Mouse (Mus musculus) kidney, embryonic 16.5 days (tissue): ENCODE data around the gene Man1b1. TPM values are rescaled to one million over a fixed set of nuclear protein-coding genes. Genes with fewer than 3 reads are reported as not detected.

Experiments used
- ATAC-seq: fragments of 200-750 bp; cut with Nextera tagmentation; 2 replicates; pipeline ENCODE4 v1.8.0; 2017; ENCODE audit warnings: moderate TSS enrichment; ENCODE audit not compliant: low FRiP score, low TSS enrichment
- H3K27ac ChIP-seq: fragments of 300-500 bp; sonication (generic); 2 replicates; pipeline ENCODE4 v1.5.1; 2014; ENCODE audit warnings: low read length
- H3K27me3 ChIP-seq: fragments of 300-500 bp; sonication (generic); 2 replicates; pipeline ENCODE4 v1.6.1; 2014; ENCODE audit warnings: low read length, control low read depth, mixed read lengths; ENCODE audit not compliant: insufficient read depth
- H3K36me3 ChIP-seq: fragments of 300-500 bp; sonication (generic); 2 replicates; pipeline ENCODE4 v1.6.1; 2014; ENCODE audit warnings: low read length, control low read depth, mixed read lengths; ENCODE audit not compliant: insufficient read depth
- H3K4me1 ChIP-seq: fragments of 300-500 bp; sonication (generic); 2 replicates; pipeline ENCODE4 v1.6.1; 2014; ENCODE audit warnings: low read length, control low read depth, mixed read lengths; ENCODE audit not compliant: insufficient read depth
- H3K4me2 ChIP-seq: fragments of 300-500 bp; sonication (generic); replicated peaks from 2 replicates; pipeline ENCODE4 v1.6.1; 2014; ENCODE audit warnings: low read depth, low read length
- H3K4me3 ChIP-seq: fragments of 300-500 bp; sonication (generic); 2 replicates; pipeline ENCODE4 v1.5.1; 2014; ENCODE audit warnings: mild to moderate bottlenecking, low read length
- H3K9ac ChIP-seq: fragments of 300-500 bp; sonication (generic); replicated peaks from 2 replicates; pipeline ENCODE4 v1.6.1; 2014; ENCODE audit warnings: low read length
- H3K9me3 ChIP-seq: fragments of 300-500 bp; sonication (generic); 2 replicates; pipeline ENCODE4 v1.6.1; 2016; ENCODE audit warnings: low read length, control low read depth
- WGBS: fragments of 180-500 bp; shearing (Covaris S2); extraction: QIAGEN DNeasy Blood & Tissue Kit; methylation state at CpG from one replicate; pipeline ENCODE4 v1.1.7; 2014; 5-methylcytosine and 5-hydroxymethylcytosine counted together
- polyA plus RNA-seq: library from polyadenylated mRNA; unstranded; fragments of >200 nt; fragmentation: Nextera tagmentation; extraction: Ambion mirVana; gene quantifications from 2 replicates; pipeline ENCODE4 v1.2.1, GENCODE M21; 2015

Gene Man1b1
- polyA plus RNA-seq, 1 experiment from 2014 or later: 53.7 TPM

DNA sequence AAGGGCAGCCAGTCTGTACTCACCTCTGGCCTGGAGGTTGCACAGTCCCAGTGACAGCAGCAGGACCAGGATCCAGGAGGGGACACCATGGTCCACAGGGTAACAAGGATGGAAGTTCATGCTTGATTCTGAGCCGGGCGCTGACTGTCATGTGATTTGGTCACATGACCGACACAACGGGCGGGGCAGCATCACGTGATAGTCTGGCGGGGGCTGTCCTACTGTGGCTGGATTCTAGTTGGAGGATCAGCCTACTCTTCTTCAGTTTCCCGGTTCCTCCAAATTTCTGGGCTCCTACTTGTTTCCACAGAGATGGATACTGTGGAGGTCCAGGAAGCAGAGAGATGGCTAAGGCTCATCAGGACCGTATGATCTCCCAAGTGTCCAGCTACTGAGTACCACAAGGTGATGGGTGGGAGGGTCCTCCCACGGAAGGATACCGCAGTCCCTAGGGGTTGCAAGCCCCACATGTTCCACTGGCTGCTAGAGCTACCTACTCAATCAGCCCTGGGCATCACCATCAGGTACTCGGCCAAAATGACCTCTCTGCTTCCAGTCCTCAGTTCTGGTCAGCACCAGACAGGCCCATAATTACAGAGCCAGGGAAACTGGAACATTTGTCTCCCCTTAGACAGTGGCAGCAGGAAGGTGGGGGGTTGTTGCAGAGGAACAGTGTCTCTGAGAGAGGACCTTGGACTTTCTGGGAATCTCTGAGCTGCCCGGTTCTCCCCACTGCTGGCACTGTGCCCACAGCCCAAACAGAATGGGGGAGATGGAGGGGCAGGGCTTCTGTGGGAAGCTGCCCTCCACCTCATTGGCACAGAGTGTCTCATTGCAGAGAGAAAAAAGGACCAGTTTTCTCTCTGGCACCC lies 24.3 kb downstream of the Man1b1 start, which contains the start of gene Dpp7:
TSS of gene Dpp7 (minus strand) at position 152 of the 872 bp plus-strand sequence.
- Histone ChIP-seq H3K4me2 (peak within 1 kb of the TSS; percentile 88), H3K9ac (peak within 1 kb of the TSS; percentile 71), H3K27ac (0 out of 2 replicates have a peak within 1 kb of the TSS, but pooled peaks have one; percentile 12), H3K36me3 (peaks cover 11% of the 10 kb centered on the region), H3K9me3 (no peaks in the 10 kb centered on the region), H3K4me1 (peaks cover 16% of the 10 kb centered on the region), H3K27me3 (no peaks in the 10 kb centered on the region), H3K4me3 (peak within 1 kb of the TSS; percentile 62)
- 3% methylated on average over 13 of the region's 13 CpGs for WGBS
- peak; percentile 83 for ATAC-seq

DNA sequence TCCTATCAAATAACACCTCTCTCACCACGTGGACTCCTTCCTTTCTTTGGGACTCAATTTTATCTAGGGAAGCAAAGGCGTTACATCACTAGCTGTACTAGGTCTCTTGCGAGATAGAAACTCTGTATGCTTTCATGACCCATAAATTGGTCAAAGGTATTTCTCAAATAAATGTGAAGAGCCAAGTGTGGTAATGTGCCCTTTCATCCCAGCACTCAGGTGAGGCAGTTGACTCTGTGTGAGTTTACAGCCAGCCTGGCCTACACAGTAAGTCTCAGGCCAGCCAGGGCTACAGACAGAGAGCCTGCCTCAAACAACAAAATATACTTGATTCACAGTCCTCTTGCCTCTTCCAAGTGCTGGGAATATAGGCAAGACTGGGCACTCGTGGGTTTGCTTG lies 27.7 kb downstream of the Man1b1 start:
- Histone ChIP-seq H3K27ac (no peak overlapping the region), H3K4me1 (peaks cover 34% of the 10 kb centered on the region), H3K9me3 (no peaks in the 10 kb centered on the region), H3K4me3 (no peak overlapping the region), H3K4me2 (no peak overlapping the region), H3K36me3 (no peaks in the 10 kb centered on the region), H3K27me3 (no peaks in the 10 kb centered on the region), H3K9ac (no peak overlapping the region)
- 74% methylated on average over 4 of the region's 4 CpGs for WGBS
- no peak for ATAC-seq

DNA sequence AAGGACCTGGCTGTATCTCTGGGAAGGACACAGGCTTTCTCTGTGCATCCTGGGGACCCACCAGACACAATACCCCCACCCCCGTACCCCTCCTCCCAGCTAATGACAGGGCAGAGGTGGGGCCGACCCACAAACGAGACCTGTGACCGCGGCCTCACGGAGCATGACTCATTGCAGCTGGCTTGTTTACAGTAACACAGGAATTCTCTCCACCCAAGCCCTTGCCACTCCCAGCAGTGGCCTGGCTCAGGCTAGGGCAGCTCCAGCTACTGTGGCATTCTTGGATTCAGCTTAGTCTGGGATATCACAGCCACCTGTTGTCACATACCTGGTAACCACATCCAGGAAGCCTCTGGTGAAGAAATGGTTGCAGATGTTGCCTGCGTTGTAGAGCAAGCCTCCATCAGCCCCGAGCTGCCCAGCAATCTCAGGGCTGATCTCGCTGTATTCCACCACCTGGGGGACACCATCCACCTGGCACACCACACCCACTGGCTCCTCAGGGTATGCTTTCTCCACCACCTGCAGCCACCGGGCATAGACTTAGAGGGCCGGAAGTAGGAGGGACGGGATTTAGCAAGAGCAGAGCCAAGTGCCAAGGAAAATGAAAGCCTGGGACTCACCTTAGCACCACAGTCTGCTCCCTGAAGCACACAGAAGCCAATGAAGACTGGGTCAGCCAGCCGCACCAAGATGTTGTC lies 31.5 kb downstream of the Man1b1 start:
- Histone ChIP-seq H3K27me3 (no peaks in the 10 kb centered on the region), H3K4me2 (no peak overlapping the region), H3K9me3 (no peaks in the 10 kb centered on the region), H3K4me3 (no peak overlapping the region), H3K36me3 (no peaks in the 10 kb centered on the region), H3K4me1 (peaks cover 18% of the 10 kb centered on the region), H3K27ac (no peak overlapping the region), H3K9ac (no peak overlapping the region)
- no peak; the same call in 1 of the 2 replicates for ATAC-seq
- 45% methylated on average over 13 of the region's 13 CpGs for WGBS

DNA sequence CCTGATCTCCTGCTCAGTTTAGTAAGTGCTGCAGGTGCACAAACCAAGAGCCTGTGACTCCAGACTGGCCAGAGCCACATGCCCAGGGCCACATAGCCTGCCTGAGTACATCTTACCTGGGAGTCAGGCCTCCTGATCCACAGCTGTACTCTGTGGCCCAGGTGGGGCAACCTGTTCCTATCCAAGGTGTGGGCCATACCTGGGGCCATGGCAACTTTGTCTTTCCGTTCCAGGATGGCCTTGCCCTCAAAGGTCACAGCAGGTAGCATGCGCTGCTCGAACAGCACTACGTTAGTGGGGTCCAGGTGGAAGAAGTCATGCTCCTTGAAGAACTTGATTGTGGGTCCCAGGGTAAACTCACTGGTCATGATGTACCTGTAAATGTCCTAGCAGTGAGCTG lies 32.2 kb downstream of the Man1b1 start:
- H3K27me3 ChIP-seq: no peaks in the 10 kb centered on the region
- H3K36me3 ChIP-seq: no peaks in the 10 kb centered on the region
- peak overlapping the region; percentile 98 for H3K4me2 ChIP-seq
- H3K9ac ChIP-seq: no peak overlapping the region
- H3K4me1 ChIP-seq: peaks cover 18% of the 10 kb centered on the region
- H3K27ac ChIP-seq: no peak overlapping the region
- peak overlapping the region; percentile 75; the same call in 1 of the 2 replicates for H3K4me3 ChIP-seq
- 91% methylated on average over 4 of the region's 4 CpGs for WGBS
- no peaks in the 10 kb centered on the region for H3K9me3 ChIP-seq
- ATAC-seq: no peak

DNA sequence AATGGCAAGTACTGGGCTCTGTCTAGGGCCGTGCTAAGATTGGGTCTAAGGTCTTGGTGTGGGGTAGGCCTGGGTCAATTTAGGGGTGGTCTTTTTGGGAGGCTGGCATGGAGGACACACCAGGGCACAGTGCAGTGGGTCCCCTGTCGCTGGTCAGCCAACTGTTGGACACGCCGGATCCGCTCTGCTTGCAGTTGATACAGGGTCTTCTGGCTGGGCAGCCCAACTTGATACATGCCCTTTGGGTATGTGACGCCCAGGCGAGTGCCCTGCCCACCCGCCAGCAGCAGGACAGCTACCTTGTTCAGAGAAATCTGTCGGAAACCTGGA lies 32.6 kb downstream of the Man1b1 start:
- no peak overlapping the region for H3K27ac ChIP-seq
- no peaks in the 10 kb centered on the region for H3K27me3 ChIP-seq
- H3K9me3 ChIP-seq: no peaks in the 10 kb centered on the region
- H3K4me1 ChIP-seq: peaks cover 18% of the 10 kb centered on the region
- no peaks in the 10 kb centered on the region for H3K36me3 ChIP-seq
- H3K9ac ChIP-seq: peak overlapping the region; percentile 83
- peak overlapping the region; percentile 75 for H3K4me3 ChIP-seq
- H3K4me2 ChIP-seq: peak overlapping the region; percentile 98
- WGBS: 31% methylated on average over 9 of the region's 9 CpGs
- ATAC-seq: 0 out of 2 replicates have a peak, but pooled peaks have one; percentile 35

DNA sequence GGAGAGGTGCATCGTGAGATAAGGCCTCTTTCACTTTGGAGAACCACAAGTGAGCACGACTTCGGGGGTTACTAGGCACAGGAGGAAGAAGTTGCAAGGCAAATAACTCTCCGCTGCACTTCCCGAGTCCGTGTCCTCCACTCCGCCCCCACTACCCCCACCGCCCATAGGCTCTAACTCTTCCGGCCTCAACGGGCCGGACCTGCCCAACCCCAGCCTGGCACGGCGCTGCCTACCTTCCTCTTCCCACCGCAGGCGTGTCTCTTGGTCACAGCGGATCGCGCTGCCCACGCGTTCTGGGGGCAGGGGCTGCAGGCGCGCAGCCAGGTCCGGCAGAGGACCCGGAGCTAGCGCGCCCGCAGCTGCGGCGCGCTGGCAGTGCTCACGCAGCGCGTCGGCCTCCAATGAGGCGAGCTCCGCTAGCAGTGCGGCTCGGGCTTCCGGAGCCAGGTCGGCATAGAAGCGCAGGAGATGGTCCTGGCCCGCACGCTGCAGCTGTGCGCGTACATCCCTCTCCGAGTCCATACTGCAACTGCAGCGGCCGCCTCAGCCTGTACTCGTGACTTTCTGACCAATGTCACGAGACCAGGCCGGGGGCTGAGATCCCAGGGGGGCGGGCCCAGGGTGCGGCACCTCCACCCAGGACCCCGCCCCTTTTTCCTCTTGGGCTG lies 33.1 kb downstream of the Man1b1 start, which contains the start of gene Uap1l1:
TSS of gene Uap1l1 (minus strand) at position 592 of the 671 bp plus-strand sequence.
- H3K9me3 ChIP-seq: no peaks in the 10 kb centered on the region
- WGBS: under 1% methylated on average over 51 of the region's 54 CpGs
- peak; percentile 89 for ATAC-seq
- H3K4me3 ChIP-seq: peak within 1 kb of the TSS; percentile 75
- H3K36me3 ChIP-seq: no peaks in the 10 kb centered on the region
- H3K27ac ChIP-seq: peak within 1 kb of the TSS; percentile 36; the same call in 1 of the 2 replicates
- no peaks in the 10 kb centered on the region for H3K27me3 ChIP-seq
- peaks cover 18% of the 10 kb centered on the region for H3K4me1 ChIP-seq
- H3K9ac ChIP-seq: peak within 1 kb of the TSS; percentile 83
- peak within 1 kb of the TSS; percentile 98 for H3K4me2 ChIP-seq

DNA sequence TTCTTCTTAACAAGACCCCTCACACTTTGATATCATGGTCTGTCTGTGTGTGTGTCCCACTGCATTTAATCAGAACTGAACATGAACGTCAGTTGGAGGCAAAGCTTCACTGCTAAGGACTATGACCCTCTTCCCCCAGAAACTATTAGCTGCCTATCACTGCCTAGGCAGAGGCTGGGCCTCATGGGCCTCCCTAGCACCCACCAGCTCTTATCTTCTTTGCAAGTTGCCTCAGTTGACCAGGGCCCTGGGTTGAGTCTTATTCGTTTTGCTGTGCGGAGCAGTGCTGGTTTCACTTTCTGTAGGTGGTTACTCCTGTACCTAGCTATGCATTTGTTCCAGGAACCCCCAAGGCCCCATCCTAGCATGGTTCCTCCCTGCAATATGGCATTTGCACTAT lies 37.9 kb downstream of the Man1b1 start:
- H3K4me3 ChIP-seq: no peak overlapping the region
- ATAC-seq: no peak
- H3K27me3 ChIP-seq: no peaks in the 10 kb centered on the region
- 89% methylated on average over 3 of the region's 3 CpGs for WGBS
- H3K4me1 ChIP-seq: peaks cover 24% of the 10 kb centered on the region
- peaks cover 5% of the 10 kb centered on the region; the same call in 1 of the 2 replicates for H3K36me3 ChIP-seq
- H3K27ac ChIP-seq: no peak overlapping the region
- no peak overlapping the region for H3K4me2 ChIP-seq
- no peaks in the 10 kb centered on the region for H3K9me3 ChIP-seq
- no peak overlapping the region for H3K9ac ChIP-seq

DNA sequence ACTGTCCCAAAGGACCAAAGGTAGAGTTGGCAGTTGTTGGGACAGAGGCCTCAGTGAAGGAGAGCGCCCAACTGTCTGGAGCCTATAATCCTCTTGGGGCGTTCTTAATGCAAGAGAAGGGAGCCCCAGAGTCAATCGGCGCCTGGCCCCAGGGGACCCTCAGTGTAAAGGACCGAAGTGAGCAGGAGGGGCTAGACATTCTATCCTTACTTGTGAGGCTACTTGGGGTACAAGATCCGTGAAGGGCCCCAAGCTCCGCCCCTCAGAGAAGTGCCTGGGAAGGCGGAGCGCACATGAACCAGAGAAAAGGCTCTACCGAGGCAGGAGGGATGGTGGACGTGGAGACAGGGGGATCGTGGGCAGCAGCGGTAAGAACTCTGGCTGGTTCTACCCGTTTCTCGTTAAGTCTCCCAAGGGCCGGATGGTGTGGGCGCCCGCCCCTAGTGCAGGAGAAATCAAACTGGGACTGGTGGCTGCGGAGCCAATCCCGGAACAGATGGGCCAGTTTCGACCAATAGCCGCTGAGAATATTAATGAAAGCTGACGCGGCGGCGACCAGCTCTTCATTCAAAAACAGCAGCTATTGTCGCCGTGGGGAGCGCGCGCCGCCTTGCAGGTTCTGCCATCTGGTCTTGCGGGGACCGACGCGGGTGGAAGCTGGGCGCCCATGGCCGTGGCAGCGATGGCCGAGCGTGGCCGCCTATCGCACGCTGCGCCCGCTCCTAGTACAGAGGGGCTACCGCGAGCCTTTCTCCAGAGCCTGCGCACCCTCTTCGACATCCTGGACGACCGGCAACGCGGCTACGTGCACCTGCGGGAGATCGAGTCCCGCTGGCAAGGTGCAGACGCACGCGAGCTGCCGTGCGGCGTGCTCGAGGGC lies 39.9 kb downstream of the Man1b1 start, which contains the start of gene Sapcd2:
TSS of gene Sapcd2 (plus strand) at position 558 of the 880 bp plus-strand sequence.
- peaks cover 24% of the 10 kb centered on the region for H3K4me1 ChIP-seq
- peak within 1 kb of the TSS; percentile 97 for H3K4me2 ChIP-seq
- H3K36me3 ChIP-seq: peaks cover 11% of the 10 kb centered on the region; the same call in 1 of the 2 replicates
- peak within 1 kb of the TSS; percentile 86 for H3K27ac ChIP-seq
- peak; percentile 95 for ATAC-seq
- peak within 1 kb of the TSS; percentile 81 for H3K9ac ChIP-seq
- under 1% methylated on average over 65 of the region's 65 CpGs for WGBS
- peak within 1 kb of the TSS; percentile 83 for H3K4me3 ChIP-seq
- H3K9me3 ChIP-seq: no peaks in the 10 kb centered on the region
- H3K27me3 ChIP-seq: no peaks in the 10 kb centered on the region
